ENCODE assay signal across 16 mouse cellular contexts in genomic region chr9:87077919-87078318, GRCm38 (mm10). TPM values are rescaled to one million over a fixed set of nuclear protein-coding genes. Genes with fewer than 3 reads are reported as not detected.
A peak's percentile ranks its signal among the peaks of the same experiment; 100 is the strongest.
DNase-seq lines count a peak whose midpoint lies in the region; ATAC-seq and TF ChIP-seq lines count a peak whose summit lies in the region.
"Had no signal": no experiment of that assay in that cellular context is flagged by ENCODE, and none has a peak within 500 bp of the region (broad histone marks: within the 10 kb centered on the region; RNA-seq: fewer than 3 reads in every experiment).

No protein-coding gene starts in this region.

- no peak overlapping the region for H3K9ac ChIP-seq in heart, embryonic 11.5 days (ENCODE audit: low read depth, low read length)
- H3K9ac ChIP-seq in stomach, postnatal 0 days (ENCODE audit: low read length) = no peak overlapping the region
- H3K9ac ChIP-seq: liver, embryonic 12.5 days; neural tube, embryonic 15.5 days had no signal

- ATAC-seq in heart, embryonic 11.5 days (replicated peaks; ENCODE audit: insufficient number of reproducible peaks, low FRiP score, low TSS enrichment) = no peak
- peak; percentile 32; the same call in 1 of the 2 replicates for ATAC-seq in stomach, postnatal 0 days (ENCODE audit: low FRiP score, low TSS enrichment)
- ATAC-seq: liver, embryonic 12.5 days; midbrain, embryonic 16.5 days had no signal

- H3K4me1 ChIP-seq in heart, embryonic 11.5 days (ENCODE audit: control insufficient read depth, insufficient read depth, low read length) = peaks cover 5% of the 10 kb centered on the region
- H3K4me1 ChIP-seq in stomach, postnatal 0 days (replicated peaks; ENCODE audit: control insufficient read depth, insufficient read depth) = no peaks in the 10 kb centered on the region
- H3K4me1 ChIP-seq: liver, embryonic 12.5 days; neural tube, embryonic 15.5 days had no signal

- no peaks in the 10 kb centered on the region for H3K27me3 ChIP-seq in heart, embryonic 11.5 days (ENCODE audit: control insufficient read depth, insufficient read depth, low read length)
- no peaks in the 10 kb centered on the region for H3K27me3 ChIP-seq in stomach, postnatal 0 days (ENCODE audit: control insufficient read depth, insufficient read depth, low read length)
- H3K27me3 ChIP-seq: liver, embryonic 12.5 days; neural tube, embryonic 15.5 days had no signal

- TF ChIP-seq EP300 in stomach, postnatal 0 days (optimal IDR thresholded peaks at IDR 0.05) = no peak

- H3K4me2 ChIP-seq in heart, embryonic 11.5 days = no peak overlapping the region
- no peak overlapping the region for H3K4me2 ChIP-seq in stomach, postnatal 0 days (replicated peaks; ENCODE audit: low read depth)
- H3K4me2 ChIP-seq: liver, embryonic 12.5 days; neural tube, embryonic 15.5 days had no signal

- no peak for TF ChIP-seq CTCF in stomach, postnatal 0 days (IDR thresholded peaks at IDR 0.05; ENCODE audit: low read depth)

- H3K27ac ChIP-seq in heart, embryonic 11.5 days (ENCODE audit: low read depth, low read length) = no peak overlapping the region
- H3K27ac ChIP-seq in stomach, postnatal 0 days (replicated peaks) = no peak overlapping the region
- H3K27ac ChIP-seq: liver, embryonic 12.5 days; neural tube, embryonic 15.5 days had no signal

- H3K9me3 ChIP-seq in heart, embryonic 11.5 days (replicated peaks; ENCODE audit: control insufficient read depth, low read length) = no peaks in the 10 kb centered on the region
- no peaks in the 10 kb centered on the region for H3K9me3 ChIP-seq in stomach, postnatal 0 days (ENCODE audit: control insufficient read depth, low read length)
- H3K9me3 ChIP-seq: liver, embryonic 12.5 days; neural tube, embryonic 15.5 days had no signal

- WGBS in heart, embryonic 11.5 days (ENCODE audit: insufficient replicate concordance) = 46% methylated on average over 2 of the region's 2 CpGs
- WGBS in stomach, postnatal 0 days = 9% methylated on average over 2 of the region's 2 CpGs

- peak; percentile 5 for DNase-seq in adrenal gland, postnatal 14 days
- DNase-seq in adrenal gland, adult 18-20 months (ENCODE audit: low spot score in 2 of 2) = no peak
- DNase-seq in heart, postnatal 10 days = peak; percentile 18 to 35
- peak; percentile 8 for DNase-seq in ovary, postnatal 36 days (ENCODE audit: low spot score)
- DNase-seq in ovary, postnatal 14 days (ENCODE audit: low spot score) = no peak
- DNase-seq in stomach, postnatal 0 days (ENCODE audit: low spot score) = no peak
- DNase-seq in cerebellum, adult 18-20 months = no peak
- DNase-seq: cerebellum, adult 9-11 months; gastrocnemius, postnatal 10 days; lung, postnatal 10 days; right cerebral cortex, postnatal 14 days; thymus, postnatal 25 days had no signal

- H3K4me3 ChIP-seq in heart, embryonic 11.5 days (ENCODE audit: low read depth, low read length) = no peak overlapping the region
- H3K4me3 ChIP-seq in stomach, postnatal 0 days (ENCODE audit: low read depth, low read length) = no peak overlapping the region
- H3K4me3 ChIP-seq: liver, embryonic 12.5 days; neural tube, embryonic 15.5 days had no signal

- H3K36me3 ChIP-seq in heart, embryonic 11.5 days (ENCODE audit: control insufficient read depth, insufficient read depth, low read length) = no peaks in the 10 kb centered on the region
- H3K36me3 ChIP-seq in stomach, postnatal 0 days (ENCODE audit: control insufficient read depth, insufficient read depth, low read length) = no peaks in the 10 kb centered on the region
- H3K36me3 ChIP-seq: liver, embryonic 12.5 days had no signal

- intact Hi-C loops in heart, postnatal 10 days (cut with DNase I) = no loop called here

RNA-seq across cellular contexts. Expression of gene Cyb5r4, which starts 56.1 kb away (rescaled TPM):
- total RNA-seq in adrenal gland, postnatal 14 days (2021) = 34.5 and 39.0 TPM in 2 replicates
- total RNA-seq in adrenal gland, adult 18-20 months (2021) = 10 to 100 TPM; 37.0 to 41.4 TPM
- 10 to 100 TPM; 27.2 to 29.3 TPM for total RNA-seq in heart, postnatal 10 days (2021)
- 52.0 and 52.7 TPM in 2 replicates for polyA plus RNA-seq in heart, embryonic 11.5 days (2014; fragmentation: Nextera tagmentation; extraction: Ambion mirVana)
- polyA plus RNA-seq in stomach, postnatal 0 days (2015; fragmentation: Nextera tagmentation; extraction: Ambion mirVana) = 38.6 and 40.3 TPM in 2 replicates

Comparison
In these comparisons a context has a peak if more than half of its experiments do, and no peak if none do; other contexts are left out.
1. DNase-seq: peak in adrenal gland, postnatal 14 days (single experiment), heart, postnatal 10 days (2 of 2) and ovary, postnatal 36 days (single experiment); none in adrenal gland, adult 18-20 months (0 of 2), ovary, postnatal 14 days (single experiment), stomach, postnatal 0 days (single experiment) and cerebellum, adult 18-20 months (0 of 2).